Mouse (Mus musculus) Patski (cell line): ENCODE measurements around the gene Epsti1. TPM values are rescaled to one million over a fixed set of nuclear protein-coding genes. Genes with fewer than 3 reads are reported as not detected.

Experiments used
- ATAC-seq: fragments of 100-300 bp; one replicate; pipeline ENCODE4 v1.8.0; 2021
- CTCF ChIA-PET: fragments of 350-600 bp; sonication (Branson Sonifier 250); formaldehyde crosslinking; loops from one replicate; lab custom pipeline; 2022; ENCODE audit warnings: inconsistent platforms; lab: Charles Lee
- POLR2A ChIA-PET: fragments of 350-600 bp; sonication (Branson Sonifier 250); formaldehyde crosslinking; loops from one replicate; lab custom pipeline; 2022; ENCODE audit warnings: antibody characterized with exemption, inconsistent platforms; lab: Charles Lee
- DNase-seq: peaks from one replicate; pipeline ENCODE4 v3.0.0-alpha.2; 2011; ENCODE audit warnings: low read depth, low spot score
- H3K27me3 ChIP-seq: fragments of 371-371 bp; one replicate; pipeline ENCODE4 v1.5.1; 2021
- CTCF ChIP-seq: fragments of 100-300 bp; IDR thresholded peaks from one replicate; pipeline ENCODE4 v1.5.1; 2021
- in situ Hi-C: fragments of 300-500 bp; cut with MboI; formaldehyde crosslinking; loops from 3 replicates; pipeline ENCODE4 v1.11.1; 2018; ENCODE audit warnings: low pct_unique_long_range_greater_than_20kb, mixed read lengths
- polyA plus RNA-seq: library from polyadenylated mRNA; unstranded; gene quantifications from one replicate; pipeline ENCODE4 v1.2.3, GENCODE M21; 2021

The Epsti1 gene
- polyA plus RNA-seq, 1 experiment from 2014 or later, result not detected

DNA sequence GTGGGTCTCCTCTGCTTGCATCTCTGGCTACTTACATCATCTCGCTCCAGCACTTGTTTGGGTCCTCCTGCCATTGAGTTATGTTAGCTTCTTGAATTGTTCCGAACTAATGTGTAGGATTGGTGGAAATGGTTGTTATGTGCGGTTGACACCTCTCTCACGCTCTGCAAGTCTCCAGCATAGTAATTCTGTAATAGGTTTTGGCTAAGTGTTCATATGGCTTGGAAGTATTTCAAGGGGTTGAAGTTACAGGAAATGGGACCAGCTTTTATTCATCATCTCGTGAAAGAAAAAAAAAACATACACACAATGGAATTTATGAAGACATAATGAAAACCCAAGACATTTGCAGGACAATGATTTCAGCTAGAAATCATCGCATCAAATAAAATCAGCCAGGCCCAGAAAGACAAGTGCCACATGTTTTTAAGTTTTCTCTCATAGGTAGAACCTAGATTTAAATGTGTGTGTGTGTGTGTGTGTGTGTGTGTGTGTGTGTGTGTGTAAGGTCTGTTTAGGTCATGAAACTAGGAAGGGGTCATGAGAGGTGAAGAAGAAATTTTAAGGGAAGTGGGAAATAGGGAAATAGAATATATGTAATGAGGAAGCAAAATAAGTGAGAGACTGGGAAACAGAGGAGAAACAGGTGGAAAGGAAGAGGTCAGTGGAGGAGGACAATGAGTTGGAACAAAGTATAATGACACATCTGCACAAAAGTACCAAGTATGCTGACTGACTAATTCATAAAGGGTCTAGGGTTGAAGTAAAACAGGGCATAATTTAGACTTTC is 19.2 kb downstream of the Epsti1 start:
- in situ Hi-C loops, result no loop called here
- no peak for TF ChIP-seq CTCF
- peaks cover 16% of the 10 kb centered on the region for H3K27me3 ChIP-seq
- ChIA-PET POLR2A (no interaction called here), CTCF (interaction anchor here (1.4 kb wide), 1 partner anchor 12 kb away, joined by 4 read pairs; no protein-coding TSS in a partner anchor)
- no peak for ATAC-seq
- DNase-seq, result no peak

DNA sequence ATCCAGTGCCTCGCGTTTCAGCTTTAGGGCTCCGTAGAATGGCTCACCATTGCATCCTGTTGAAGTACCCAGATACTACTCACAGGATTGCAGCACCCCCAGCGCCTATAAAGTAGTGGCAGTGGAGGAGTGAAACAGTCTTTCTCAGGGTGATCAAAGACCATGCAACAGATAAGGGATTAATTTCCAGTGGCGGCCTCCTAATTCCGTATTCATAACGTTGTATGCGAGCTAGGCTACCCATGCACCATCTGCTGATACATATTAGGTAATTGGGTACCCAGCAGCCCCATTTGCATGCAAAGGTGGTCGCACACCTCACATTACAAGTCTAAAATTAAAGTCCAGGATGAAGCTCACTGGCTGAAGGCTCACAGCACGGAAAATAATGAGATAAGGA is 21.4 kb downstream of the Epsti1 start:
- ATAC-seq (no peak), DNase-seq (no peak)
- no peak for TF ChIP-seq CTCF
- peaks cover 8% of the 10 kb centered on the region for H3K27me3 ChIP-seq
- ChIA-PET CTCF (interaction anchor here (0.8 to 2.6 kb wide), 3 partner anchors 13 to 783 kb away, joined by 3 to 18 read pairs (median 3); no protein-coding TSS in a partner anchor), POLR2A (no interaction called here)
- in situ Hi-C loops, result loop anchor here (5.0 kb wide), 1 partner anchor 873 kb away; no protein-coding TSS in a partner anchor

DNA sequence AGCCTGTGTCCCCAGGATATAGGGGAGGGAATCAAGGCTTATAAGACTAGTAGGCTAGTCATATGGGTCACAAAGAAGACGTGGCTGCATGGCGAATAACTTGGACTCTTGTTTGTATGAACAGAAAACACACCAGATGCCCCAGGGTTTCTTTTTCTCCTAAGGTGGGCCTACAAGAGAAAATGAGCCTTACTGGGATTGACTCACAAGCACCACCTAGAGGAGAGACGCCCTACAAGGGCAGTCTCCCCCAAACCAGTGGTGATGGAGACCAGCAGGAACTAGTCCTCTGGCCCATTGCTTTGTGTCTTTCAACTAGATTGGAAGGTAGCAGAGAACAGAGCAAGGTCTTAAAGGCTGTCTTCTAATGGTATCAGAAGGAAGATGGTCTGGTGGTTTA is 22.7 kb downstream of the Epsti1 start:
- peaks cover 8% of the 10 kb centered on the region for H3K27me3 ChIP-seq
- in situ Hi-C loops, result loop anchor here (5.0 kb wide), 1 partner anchor 874 kb away; no protein-coding TSS in a partner anchor
- no peak for DNase-seq
- ATAC-seq, result no peak
- POLR2A ChIA-PET, result interaction anchor here (0.6 kb wide), 1 partner anchor 523 kb away, joined by 4 read pairs; no protein-coding TSS in a partner anchor
- CTCF ChIA-PET, result interaction anchor here (0.7 to 2.6 kb wide), 4 partner anchors 15 to 891 kb away, joined by 3 to 18 read pairs (median 3); partner anchors contain the start of gene Ccdc122
- TF ChIP-seq CTCF, result peak; percentile 77

DNA sequence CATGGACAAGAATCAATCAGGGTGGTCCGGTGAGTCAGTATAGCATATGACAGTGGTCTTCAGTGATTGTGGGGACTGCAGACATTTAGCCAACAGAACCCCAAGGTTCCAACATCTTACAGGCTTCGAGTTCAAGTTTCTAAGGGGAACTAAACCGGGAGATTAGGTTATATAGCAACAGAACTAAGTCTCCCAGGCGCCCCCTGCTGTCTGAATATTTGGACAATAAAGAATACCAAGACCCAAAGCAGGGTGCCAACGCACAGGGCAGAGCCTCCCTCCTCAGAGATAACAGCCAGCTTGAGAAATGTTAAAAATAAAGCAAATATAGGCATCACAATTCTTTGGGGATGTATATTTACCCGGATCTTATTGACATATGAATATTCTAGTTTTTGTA is 24.0 kb downstream of the Epsti1 start:
- peak; percentile 73 for TF ChIP-seq CTCF
- POLR2A ChIA-PET, result no interaction called here
- CTCF ChIA-PET, result interaction anchor here (0.7 to 2.6 kb wide), 5 partner anchors 554 to 892 kb away, joined by 3 to 18 read pairs (median 3); partner anchors contain the start of gene Ccdc122
- H3K27me3 ChIP-seq, result peaks cover 5% of the 10 kb centered on the region
- ATAC-seq (no peak), DNase-seq (no peak)
- in situ Hi-C loops, result loop anchor here (5.0 kb wide), 1 partner anchor 876 kb away; no protein-coding TSS in a partner anchor

DNA sequence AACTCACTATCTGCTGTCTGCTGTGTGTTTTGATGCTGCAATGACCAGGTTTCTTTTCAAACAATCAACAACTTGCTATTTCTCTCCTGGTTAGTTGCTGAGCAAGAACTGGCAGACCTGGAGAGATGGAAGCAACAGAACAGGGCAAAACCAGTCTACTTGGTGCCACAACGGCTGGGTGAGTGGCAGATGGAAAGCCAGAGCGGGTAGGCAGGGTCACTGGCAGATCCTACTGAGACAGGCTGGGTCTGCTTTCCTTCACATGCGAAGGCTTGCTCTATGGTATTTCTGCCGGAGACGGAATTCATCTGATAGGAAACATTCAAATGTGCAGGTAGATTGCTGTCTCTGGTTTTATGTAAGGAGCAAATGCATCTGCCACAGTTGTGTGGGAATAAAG is 24.6 kb downstream of the Epsti1 start:
- ATAC-seq (no peak), DNase-seq (no peak)
- H3K27me3 ChIP-seq, result peaks cover 3% of the 10 kb centered on the region
- in situ Hi-C loops, result loop anchor here (5.0 kb wide), 1 partner anchor 876 kb away; no protein-coding TSS in a partner anchor
- POLR2A ChIA-PET, result no interaction called here
- CTCF ChIA-PET, result interaction anchor here (0.7 to 1.1 kb wide), 4 partner anchors 554 to 876 kb away, joined by 3 read pairs; no protein-coding TSS in a partner anchor
- no peak for TF ChIP-seq CTCF

DNA sequence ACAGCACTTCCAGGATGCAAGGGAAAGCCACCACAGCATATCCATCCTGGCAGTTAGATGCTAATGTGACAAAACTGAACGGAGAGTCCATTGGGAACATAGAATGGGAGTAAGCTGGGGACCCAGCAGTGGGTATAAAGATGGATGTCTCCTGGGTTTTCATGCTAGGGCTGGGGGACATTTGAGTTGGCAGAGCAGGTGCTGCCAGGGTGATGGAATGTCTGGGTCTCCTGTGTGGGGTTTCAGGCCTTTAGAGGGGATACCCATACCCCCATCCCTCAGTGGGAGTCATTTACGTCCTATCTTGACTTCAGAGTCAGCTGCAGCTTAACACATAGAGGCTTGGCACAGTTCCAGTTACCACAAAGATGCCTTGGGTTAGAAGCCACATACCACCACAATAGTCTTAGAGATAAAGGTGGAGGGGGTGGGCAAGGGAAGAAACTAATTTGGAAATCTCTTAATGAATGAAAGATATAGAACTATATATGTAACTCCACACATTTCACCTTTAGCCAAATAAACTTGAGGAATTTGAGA is 25.2 kb downstream of the Epsti1 start:
- H3K27me3 ChIP-seq, result peaks cover 3% of the 10 kb centered on the region
- no peak for DNase-seq
- in situ Hi-C loops, result loop anchor here (5.0 kb wide), 1 partner anchor 877 kb away; no protein-coding TSS in a partner anchor
- ChIA-PET CTCF (interaction anchor here (0.7 kb wide), 1 partner anchor 788 kb away, joined by 3 read pairs; no protein-coding TSS in a partner anchor), POLR2A (no interaction called here)
- ATAC-seq, result no peak
- TF ChIP-seq CTCF, result no peak

DNA sequence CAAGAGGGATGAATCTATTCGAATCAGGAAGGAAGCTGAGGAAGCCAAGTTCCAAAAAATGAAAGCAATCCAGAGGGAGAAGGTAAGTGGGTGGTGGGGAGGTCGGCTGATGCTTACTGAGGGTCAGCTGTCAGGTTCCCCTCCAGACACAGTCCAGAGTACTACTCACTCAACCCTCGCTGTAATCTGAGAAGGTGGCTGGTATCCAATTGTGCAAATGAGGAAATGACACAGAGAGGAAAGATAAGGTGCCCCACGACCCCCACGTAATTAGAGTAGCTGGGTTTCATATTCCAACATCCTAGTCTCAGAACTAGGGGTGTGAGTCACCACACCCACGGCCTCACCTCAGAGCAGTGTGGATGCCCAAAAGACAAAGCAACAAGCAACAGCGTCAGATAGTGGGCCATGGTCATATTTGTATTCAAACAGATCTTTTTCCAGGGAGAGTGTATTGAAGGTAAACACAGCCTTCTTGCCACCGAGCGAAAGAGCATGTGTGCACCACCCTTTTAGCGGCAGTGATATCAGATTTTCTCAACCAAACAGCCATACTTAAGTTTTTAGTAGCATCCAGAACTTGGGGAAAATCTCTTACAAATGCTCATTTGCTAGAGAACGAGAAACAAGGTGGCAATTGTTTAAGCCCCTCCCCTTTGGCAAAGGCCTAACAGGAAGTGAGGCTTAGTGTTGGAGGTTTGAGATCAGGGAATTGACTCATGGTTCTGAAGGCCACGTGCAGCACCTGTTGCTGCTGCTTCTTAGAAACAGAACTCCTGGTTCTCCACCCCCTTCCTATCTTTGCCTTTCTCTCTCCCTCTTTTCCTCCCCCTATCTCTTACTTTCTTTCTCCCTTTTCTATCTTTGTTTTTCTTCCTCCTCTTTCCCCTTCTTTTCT is 28.4 kb downstream of the Epsti1 start:
- ATAC-seq (no peak), DNase-seq (no peak)
- in situ Hi-C loops, result loop anchor here (5.0 kb wide), 1 partner anchor 790 kb away; no protein-coding TSS in a partner anchor
- peaks cover 13% of the 10 kb centered on the region for H3K27me3 ChIP-seq
- TF ChIP-seq CTCF, result no peak
- CTCF ChIA-PET, result interaction anchor here (1.0 kb wide), 1 partner anchor 791 kb away, joined by 3 read pairs; no protein-coding TSS in a partner anchor
- POLR2A ChIA-PET, result no interaction called here

DNA sequence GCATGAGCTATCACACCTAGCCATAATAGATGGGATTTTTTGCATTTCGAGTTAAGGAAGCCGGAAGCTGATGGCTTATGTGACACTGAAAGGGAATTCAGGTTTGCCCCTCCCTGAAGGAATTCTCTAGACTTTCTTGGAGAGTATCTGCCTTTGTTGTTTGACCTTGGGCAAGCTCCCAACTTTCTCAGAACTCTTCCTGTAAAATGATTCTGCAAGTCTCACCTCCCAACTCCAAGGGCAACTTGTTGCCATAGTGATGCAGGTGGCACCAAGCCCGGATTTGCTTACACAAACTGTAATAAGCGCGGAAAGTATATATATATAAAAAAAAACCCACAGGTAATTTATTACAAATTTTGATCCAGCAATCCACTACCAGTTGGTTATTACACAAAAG is 29.2 kb downstream of the Epsti1 start:
- TF ChIP-seq CTCF, result no peak
- ATAC-seq (no peak), DNase-seq (no peak)
- CTCF ChIA-PET, result interaction anchor here (0.7 to 1.0 kb wide), 2 partner anchors 29 to 792 kb away, joined by 3 read pairs; no protein-coding TSS in a partner anchor
- POLR2A ChIA-PET, result interaction anchor here (0.6 kb wide), 1 partner anchor 831 kb away, joined by 3 read pairs; no protein-coding TSS in a partner anchor
- in situ Hi-C loops, result loop anchor here (5.0 kb wide), 1 partner anchor 791 kb away; no protein-coding TSS in a partner anchor
- peaks cover 20% of the 10 kb centered on the region for H3K27me3 ChIP-seq

DNA sequence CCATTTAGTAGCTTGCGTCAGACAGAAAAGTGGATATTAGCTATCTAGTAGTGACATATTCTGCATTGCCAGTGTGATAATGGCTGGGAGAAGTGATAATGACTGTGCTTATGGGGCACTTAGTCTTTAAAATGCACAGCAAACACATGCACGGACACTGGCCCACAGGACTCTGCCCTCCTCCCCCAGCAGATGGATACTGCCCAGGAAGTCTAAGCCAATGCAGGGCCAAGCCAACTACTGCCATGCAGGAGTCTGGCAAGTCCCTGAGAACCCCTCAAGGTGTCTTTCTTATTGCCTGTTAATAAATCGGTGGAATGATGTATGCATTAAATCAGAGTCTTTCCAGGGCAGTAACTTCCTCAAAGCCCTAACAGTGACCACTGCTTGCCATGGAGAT is 30.4 kb downstream of the Epsti1 start:
- DNase-seq (no peak), ATAC-seq (no peak)
- peaks cover 20% of the 10 kb centered on the region for H3K27me3 ChIP-seq
- in situ Hi-C loops, result loop anchor here (5.0 kb wide), 1 partner anchor 792 kb away; no protein-coding TSS in a partner anchor
- CTCF ChIA-PET, result no interaction called here
- TF ChIP-seq CTCF, result no peak
- POLR2A ChIA-PET, result no interaction called here

DNA sequence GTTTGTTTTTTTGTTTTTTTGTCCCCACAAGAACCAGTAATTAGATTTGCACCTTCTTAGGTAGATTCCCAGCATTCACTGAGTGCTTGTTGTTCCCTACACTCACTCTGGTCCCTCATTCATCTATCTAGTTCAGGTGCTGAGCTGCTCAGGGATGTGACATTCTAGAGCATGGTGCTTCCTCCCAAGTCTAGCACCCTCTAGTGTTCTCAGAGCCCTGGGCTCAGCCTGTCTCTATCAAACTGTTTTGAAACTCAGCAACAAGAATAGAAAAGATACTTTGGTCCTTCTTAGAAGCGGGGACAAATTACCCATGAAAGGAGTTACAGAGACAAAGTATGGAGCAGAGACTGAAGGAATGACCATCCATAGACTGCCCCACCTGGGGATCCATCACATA is 37.1 kb downstream of the Epsti1 start:
- DNase-seq, result no peak
- ChIA-PET POLR2A (no interaction called here), CTCF (no interaction called here)
- no peak for ATAC-seq
- no peak for TF ChIP-seq CTCF
- peaks cover 17% of the 10 kb centered on the region for H3K27me3 ChIP-seq
- in situ Hi-C loops, result no loop called here
